Mouse (Mus musculus) brain, embryonic 14.5 days (tissue): ENCODE results near the gene Ehbp1l1. TPM values are rescaled to one million over a fixed set of nuclear protein-coding genes. Genes with fewer than 3 reads are reported as not detected.
A peak's percentile ranks its signal among the peaks of the same experiment; 100 is the strongest.
"Not testable (repeated sequence)": the region's sequence is repeated elsewhere in the genome, so short reads cannot be mapped to it uniquely, and the experiment has no call there.

Experiments
- DNase-seq: peaks from one replicate; pipeline ENCODE4 v3.0.0-alpha.2; 2011; ENCODE audit warnings: low read depth
- CTCF ChIP-seq: fragments of 200-500 bp; IDR thresholded peaks from 2 replicates; pipeline ENCODE4 v1.5.1; 2012; ENCODE audit warnings: inconsistent platforms, mild to moderate bottlenecking, moderate library complexity, borderline replicate concordance; ENCODE audit not compliant: insufficient read depth, insufficient read length; ENCODE audit errors: extremely low read depth
- POLR2A ChIP-seq: fragments of 200-500 bp; IDR thresholded peaks from 2 replicates; pipeline ENCODE4 v1.6.1; 2012; ENCODE audit warnings: mild to moderate bottlenecking, inconsistent platforms, borderline replicate concordance; ENCODE audit not compliant: poor library complexity, insufficient read depth, insufficient read length, severe bottlenecking; ENCODE audit errors: extremely low read depth
- polyA plus RNA-seq: library from polyadenylated mRNA; depleted of rRNA; stranded (reverse); fragments of >200 nt; gene quantifications from 2 replicates; pipeline ENCODE4 v1.2.3, GENCODE M21; 2012

Gene Ehbp1l1
- polyA plus RNA-seq, 1 experiment: 18.3 TPM

DNA sequence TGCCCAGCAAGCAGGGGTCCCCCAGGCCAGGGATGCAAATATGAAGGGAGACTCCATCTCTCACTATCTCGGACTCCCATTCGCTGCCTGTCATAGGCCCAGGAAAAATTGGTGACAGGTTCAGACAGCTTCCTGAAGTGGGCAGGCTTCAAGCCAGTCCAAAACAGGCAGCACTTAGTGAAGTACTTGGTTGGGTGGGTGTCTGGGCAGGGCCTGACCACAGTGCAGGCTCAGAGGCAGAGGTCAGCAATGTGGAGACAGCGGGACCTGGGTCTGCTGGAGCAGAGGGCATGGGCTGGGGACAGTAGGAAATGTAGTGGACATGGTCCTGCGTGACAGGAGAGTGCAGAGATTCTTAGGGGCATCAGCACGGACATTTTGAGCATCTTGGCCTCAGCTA is 34.5 kb downstream of the Ehbp1l1 start:
- no peak for DNase-seq
- TF ChIP-seq POLR2A (no peak), CTCF (no peak)

DNA sequence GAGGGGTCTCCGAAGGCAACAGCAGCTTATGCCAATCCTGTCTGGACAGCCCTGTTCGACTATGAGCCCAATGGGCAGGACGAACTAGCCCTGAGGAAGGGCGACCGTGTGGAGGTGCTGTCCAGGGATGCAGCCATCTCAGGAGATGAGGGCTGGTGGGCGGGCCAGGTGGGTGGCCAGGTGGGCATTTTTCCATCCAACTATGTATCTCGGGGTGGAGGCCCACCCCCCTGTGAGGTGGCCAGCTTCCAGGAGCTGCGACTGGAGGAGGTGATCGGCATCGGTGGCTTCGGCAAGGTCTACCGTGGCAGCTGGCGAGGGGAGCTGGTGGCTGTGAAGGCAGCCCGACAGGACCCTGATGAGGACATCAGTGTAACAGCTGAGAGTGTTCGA is 35.8 kb downstream of the Ehbp1l1 start:
- DNase-seq: no peak
- no peak for TF ChIP-seq POLR2A
- TF ChIP-seq CTCF: no peak

DNA sequence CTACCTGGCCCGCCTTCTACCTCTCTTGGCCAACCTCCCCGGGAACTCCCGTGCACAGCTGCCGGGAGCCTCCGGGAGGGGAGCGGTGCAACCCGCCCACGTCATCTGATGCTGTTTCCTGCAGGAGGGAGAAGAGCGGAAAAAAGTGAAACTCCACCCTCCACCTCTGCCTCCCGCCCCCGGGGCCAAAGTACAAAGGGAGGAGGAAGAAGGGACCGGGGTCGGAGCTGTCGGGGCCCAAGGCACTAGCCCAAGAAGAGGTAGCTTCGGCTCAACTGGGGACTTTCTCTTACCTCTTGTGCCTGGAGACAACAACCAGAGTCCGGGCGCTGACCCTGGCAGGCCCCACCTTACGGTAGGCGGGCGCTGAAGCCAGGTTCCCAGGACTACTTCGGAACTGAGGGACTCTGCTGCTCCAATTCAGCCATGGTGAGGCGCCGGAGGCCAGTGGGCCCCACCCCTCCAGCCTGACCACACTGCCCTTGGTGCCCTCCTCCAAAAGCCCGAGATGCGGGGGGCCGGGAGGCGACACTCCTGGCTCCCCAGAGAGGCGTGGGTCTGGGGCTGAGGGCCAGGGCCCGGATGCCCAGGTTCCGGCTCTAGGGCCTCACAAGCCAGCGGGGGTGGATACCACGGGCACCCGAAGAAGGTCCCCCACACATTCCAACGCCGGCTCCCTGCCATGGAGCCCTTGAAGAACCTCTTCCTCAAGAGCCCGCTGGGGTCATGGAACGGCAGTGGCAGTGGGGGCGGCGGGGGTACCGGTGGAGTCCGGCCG is 36.4 kb downstream of the Ehbp1l1 start:
- TF ChIP-seq POLR2A (no peak), CTCF (no peak)
- DNase-seq: peak; percentile 78

DNA sequence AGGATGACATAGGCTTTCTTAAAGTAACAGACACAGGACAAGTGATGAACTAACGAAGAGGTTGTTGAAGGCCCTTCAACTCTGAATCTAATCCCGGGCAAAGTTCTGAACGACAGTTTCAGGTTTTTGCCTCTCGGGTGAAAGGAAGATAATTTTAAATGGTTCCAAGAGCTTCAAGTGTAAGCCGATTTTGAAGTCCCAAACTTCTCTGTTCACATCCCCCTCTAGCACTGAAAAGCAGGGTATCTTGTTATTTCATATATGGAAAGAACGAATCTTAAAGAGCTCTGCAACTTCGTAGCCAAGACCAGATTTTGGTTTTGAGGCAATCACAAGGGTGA is 37.1 kb downstream of the Ehbp1l1 start:
- TF ChIP-seq CTCF: no peak
- TF ChIP-seq POLR2A: no peak
- DNase-seq: no peak

DNA sequence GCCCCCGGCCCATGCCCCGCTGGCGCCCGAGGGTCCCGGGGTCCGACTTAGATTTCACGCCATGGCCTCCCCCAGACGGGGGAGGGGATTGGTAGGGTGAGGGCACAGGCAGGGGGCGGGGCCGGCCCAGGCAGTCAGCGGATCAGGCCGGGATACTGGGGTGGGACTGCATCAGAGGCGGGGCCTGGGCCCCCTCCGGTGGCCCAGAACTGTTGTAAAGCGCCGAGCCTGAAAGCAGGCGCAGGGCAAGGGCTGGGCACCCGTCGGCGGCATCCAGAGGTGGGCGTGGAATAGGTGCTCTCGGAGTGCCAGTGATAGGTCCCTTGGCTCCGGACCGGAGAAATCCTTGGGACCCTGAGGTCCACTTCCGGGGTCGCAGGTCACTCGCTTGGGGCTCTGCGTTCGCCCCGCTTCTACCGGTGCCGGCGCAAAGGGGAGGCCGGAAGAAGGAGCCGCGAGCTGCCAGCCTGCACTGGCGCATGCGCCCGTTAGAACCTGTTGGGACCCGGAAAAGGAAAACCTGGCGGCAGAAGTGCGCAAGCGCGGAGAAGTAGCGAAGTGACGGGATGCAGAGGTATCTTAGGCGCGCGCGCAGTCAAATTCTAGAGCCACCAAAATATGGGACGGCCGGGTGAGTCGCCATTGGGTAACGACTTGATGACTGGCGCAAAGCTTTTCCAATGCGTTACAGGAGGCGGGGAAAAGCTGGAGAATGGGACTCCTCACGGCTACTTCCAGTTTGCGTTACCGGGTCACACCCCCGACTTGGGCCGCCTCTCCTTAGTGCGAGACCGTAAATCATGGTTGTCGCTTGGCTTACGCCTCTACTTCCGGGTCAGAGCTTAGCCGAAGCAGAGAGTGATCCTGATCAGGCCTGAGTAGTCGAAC is 37.7 kb downstream of the Ehbp1l1 start, which contains the start of the genes Map3k11 and Pcnx3:
Gene Map3k11, plus strand, starts transcription at position 543 of the 888 bp plus-strand sequence.
Gene Pcnx3, minus strand, starts transcription at position 709 of the 888 bp plus-strand sequence.
- DNase-seq: peak; percentile 100
- TF ChIP-seq POLR2A (peak; percentile 33; the same call in 1 of the 2 replicates), CTCF (peak; percentile 26; the same call in 1 of the 2 replicates)

DNA sequence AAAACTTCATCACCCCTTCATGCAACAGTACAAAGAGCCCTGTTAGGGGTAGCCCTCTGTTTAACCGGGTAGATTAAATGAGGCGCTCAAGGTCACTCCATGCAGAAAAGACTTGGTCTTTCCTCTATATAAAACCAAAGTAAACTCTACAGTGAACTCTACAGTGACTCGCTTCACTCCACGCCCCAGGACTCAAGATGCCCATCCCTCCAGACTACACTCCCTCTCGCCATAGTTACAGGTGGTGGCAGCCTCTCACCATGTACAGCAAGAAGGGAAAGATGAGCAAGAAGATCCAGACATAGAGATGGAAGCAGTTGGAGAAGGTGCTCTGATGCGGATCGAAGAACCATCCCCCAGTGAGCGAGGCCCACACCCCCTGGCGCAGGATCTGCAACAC is 38.4 kb downstream of the Ehbp1l1 start:
- no peak for DNase-seq
- TF ChIP-seq CTCF: no peak
- TF ChIP-seq POLR2A: no peak

DNA sequence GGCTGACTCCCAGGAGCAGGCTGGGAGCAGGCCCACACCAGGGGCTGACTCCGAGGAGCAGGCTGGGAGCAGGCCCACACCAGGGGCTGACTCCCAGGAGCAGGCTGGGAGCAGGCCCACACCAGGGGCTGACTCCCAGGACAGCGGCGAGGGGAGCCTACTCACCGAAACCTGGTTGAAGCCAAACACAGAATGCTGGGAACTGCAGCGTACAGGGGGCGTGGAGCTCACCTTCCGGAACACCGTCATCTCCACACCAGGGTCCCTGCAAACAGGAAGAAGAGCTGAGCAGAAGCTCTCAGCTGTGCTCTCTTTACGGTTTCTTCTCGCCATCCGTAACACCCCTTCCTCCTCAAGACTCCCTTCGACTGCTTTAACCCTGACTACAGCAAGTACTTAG is 39.2 kb downstream of the Ehbp1l1 start:
- DNase-seq: not testable (repeated sequence)

DNA sequence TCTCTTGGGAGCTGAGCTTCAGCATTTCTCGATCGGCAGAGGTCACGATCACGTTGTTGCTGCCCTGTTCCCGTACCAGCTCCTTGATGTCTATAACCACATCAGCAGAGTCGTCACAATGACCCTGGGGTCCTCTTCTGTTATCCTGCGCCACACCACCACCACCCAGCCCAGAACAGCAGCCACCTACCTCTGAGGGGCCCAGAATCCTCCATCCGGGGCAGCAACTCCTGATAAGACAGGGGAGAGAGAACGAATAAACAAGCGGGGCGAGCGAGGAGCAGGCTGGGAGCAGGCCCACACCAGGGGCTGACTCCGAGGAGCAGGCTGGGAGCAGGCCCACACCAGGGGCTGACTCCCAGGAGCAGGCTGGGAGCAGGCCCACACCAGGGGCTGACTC is 39.7 kb downstream of the Ehbp1l1 start:
- no peak for DNase-seq
- TF ChIP-seq CTCF (no peak), POLR2A (no peak)

DNA sequence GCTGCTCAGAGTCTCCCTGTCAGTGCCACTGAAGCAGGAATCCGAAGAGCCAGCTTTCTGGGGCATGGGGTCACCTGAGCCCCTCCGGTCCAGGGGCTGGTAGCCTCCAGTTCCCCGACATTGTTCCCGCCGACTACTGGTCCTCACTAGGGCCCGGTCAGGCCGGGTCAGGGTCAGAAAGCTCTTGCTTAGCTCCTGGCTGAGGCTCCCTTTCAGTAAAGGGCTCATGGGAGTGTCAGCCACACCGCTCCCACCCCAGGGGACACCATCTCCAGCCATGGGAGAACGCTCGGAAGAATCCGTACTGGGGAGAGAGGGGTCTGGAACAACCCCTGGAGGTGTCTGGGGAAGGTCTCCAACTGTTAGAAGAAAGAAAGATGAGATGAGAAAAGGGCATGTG is 40.3 kb downstream of the Ehbp1l1 start:
- TF ChIP-seq CTCF: no peak
- no peak for TF ChIP-seq POLR2A
- DNase-seq: no peak

DNA sequence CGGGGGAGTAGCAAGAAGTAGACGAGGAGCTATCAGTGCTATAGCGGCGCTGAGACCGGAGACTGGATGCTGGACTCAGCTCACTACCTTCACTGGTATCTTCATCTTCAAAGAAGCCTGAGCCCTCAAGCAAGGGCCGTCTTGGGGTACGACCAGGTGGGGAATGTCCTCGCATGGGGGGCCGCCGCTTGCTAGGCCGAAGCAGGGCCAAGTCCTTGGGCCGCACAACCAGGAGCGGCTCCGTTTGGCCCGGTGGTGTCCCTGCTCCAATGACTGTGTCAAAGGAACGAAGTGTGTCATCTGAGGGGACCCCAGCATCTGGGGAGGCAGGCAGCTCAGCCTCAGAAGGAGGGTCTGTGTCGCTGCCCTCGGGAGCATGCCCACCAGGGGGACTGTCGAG is 40.7 kb downstream of the Ehbp1l1 start:
- TF ChIP-seq CTCF: no peak
- TF ChIP-seq POLR2A: no peak
- DNase-seq: no peak

DNA sequence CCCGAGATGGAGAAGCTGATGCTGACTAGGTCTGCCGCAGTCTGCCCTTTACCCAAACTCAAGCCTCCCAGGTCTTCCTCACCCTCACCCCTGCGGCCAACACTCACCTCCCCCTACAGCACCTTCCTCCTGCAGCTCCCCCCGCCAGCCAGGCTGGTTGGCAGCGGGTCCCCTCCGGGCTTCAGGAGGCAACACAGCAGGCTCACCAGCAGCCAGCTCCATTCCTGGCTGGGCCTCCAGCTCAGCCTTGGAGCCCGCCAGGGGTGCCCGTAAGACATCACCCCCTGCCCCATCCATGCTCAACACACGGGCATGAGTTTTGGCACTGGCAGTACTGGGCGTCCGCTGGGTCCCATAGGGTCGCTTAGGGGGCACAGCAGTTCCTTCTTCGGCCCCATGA is 41.1 kb downstream of the Ehbp1l1 start:
- DNase-seq: no peak
- TF ChIP-seq POLR2A: no peak
- no peak for TF ChIP-seq CTCF

DNA sequence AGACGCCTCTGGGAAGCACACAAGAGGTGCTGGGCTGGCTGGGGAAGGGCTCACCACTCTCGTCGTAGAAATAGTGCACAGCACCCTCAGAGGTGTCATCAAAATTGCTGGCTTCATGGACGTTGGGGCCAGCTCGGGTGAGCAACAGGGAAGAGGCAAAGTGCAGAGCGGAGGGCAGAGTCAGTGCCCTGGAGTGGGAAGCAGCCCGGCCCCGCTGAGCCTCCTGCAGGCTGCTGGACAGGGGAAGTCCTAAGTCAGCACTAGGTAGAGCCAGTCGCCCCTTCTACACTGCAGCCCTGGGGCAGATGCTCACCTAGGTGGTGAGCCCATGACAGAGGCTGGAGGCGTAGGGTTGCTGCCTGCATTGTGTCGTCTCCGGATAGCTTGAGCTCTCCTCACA is 41.9 kb downstream of the Ehbp1l1 start:
- TF ChIP-seq POLR2A (no peak), CTCF (no peak)
- no peak for DNase-seq

DNA sequence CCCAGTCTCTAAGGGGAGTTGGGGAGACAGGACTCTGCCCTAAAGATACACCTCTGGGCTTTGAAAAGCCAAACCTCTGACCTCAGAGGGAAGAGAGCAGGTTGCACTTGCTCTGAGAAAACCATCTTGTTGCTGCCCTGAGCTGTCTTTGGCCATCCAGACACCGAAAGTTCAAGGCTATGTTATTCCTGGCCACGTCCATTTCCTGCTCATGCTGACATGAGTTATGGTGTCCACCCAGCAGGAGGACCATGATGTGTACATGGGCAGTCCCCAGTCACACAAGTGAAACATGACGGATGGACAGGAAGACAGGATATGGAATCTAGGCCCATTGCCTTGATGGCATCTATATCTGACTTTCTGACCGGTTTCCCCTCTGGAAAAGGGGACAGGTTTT is 45.7 kb downstream of the Ehbp1l1 start:
- TF ChIP-seq CTCF: no peak
- no peak for TF ChIP-seq POLR2A
- no peak for DNase-seq

DNA sequence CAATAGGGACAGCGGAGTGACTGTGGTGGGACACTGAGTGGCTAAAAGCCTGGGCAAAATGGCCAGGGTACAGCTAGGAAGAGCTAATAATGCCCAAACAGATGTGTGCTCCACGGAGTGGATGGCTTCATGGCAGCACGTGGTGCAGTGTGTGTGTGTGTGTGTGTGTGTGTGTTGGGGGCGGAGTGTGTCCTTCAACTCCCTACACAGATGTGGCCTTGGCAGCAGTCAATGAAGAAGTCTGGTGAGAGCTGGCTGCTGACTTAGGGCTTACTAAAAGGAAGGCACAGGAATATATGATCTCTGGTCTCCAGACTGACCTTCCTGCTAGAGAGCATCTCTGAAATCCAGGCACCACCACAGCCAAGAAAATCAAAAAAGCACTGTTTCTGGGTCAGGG is 57.7 kb downstream of the Ehbp1l1 start:
- no peak for DNase-seq
- no peak for TF ChIP-seq CTCF
- no peak for TF ChIP-seq POLR2A

DNA sequence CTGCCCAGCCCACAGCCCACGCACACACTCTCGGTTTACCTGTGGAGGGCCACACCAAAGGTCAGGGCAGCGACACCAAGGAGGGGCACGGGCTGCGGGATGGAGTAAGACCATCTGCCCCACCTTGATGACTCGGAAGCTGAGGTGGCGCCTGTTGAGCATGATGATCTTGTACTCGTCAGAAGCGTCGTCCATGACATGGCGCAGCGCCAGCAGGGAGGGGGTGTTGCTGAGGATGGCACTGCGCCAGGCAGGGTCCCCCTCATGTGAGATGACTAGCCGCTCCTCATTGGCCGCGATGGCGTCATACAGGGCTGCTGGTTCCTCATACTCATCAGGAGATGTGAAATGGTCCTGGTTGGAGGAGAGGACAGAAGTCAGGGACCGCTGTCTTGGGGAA is 59.7 kb downstream of the Ehbp1l1 start:
- TF ChIP-seq CTCF: no peak
- TF ChIP-seq POLR2A: no peak
- no peak for DNase-seq
